Mouse (Mus musculus) testis, adult 2 months (tissue): ENCODE measurements around the gene Shc4.

Source experiments
- CTCF ChIP-seq: fragments of 200-500 bp; IDR thresholded peaks from 2 replicates; pipeline ENCODE4 v1.5.1; 2012; ENCODE audit warnings: low read depth, mild to moderate bottlenecking, inconsistent platforms, low read length, moderate library complexity; ENCODE audit not compliant: control insufficient read depth, insufficient read depth, insufficient replicate concordance
- POLR2A ChIP-seq: fragments of 200-500 bp; IDR thresholded peaks from 2 replicates; pipeline ENCODE4 v1.6.1; 2012; ENCODE audit warnings: low read depth, mild to moderate bottlenecking, inconsistent platforms, low read length, moderate library complexity; ENCODE audit not compliant: control insufficient read depth

DNA sequence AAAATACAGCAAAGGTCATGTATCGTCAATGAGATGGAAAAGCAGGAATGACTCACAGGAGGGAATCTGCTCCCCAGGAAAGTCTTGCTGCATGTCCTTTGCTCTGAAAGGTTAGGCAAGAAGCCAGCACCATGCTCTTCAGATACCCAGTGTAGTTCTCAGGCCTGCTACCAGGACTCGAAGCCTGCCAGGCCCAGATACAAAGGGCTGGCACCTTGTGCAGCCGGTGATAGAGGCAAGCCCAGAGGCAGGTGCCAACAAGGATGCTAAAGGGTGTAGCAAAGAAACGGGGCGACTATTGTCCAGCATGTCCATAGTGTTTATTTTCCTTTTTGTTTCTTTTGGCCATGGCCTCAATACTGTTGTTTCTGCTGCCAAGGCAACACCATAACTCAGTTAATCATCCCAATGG lies 17.4 kb downstream of the Shc4 start:
- no peak for TF ChIP-seq CTCF
- TF ChIP-seq POLR2A = no peak
